Mouse (Mus musculus): Measurements from ENCODE around the gene Lgr6. TPM values are rescaled to one million over a fixed set of nuclear protein-coding genes. Genes with fewer than 3 reads are reported as not detected.
A peak's percentile ranks its signal among the peaks of the same experiment; 100 is the strongest.

The Lgr6 gene
- 10 to 100 TPM; 12.2 to 14.4 TPM for total RNA-seq (2021)
- 12.6 and 21.5 TPM in 2 replicates for polyA plus RNA-seq (2012; rRNA removed)
- long read RNA-seq, full-length matches to known transcripts = 5 of 25 reads
- long read RNA-seq, partial matches to known transcripts = 1 of 25 reads
- long read RNA-seq, other reads (novel, unspliced or antisense) = 19 of 25 reads

DNA sequence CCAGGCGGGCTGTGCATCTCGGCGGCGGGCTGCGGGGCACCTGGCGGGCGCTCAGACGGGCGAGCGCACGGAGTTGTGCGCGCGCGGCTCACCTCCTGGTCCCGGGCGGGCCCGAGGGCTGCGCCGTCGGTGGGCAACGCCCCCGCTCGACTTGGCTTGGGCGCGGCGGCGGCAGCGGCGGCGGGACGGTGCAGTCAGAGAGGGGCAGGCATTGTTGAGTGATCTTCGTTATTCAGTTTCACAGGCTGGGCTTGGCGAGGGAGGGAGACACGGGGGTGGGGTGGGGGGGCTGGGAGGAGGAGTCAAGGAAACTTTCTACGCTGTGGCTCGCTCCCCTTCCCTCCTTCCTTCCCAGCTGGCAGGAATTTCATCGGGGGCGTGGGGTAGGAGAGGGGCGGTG, at the start of gene Lgr6:
Gene Lgr6, minus strand, starts transcription at position 153 of the 400 bp plus-strand sequence.
- H3K4me3 ChIP-seq = peak within 1 kb of the TSS; percentile 38
- no peaks in the 10 kb centered on the region for H3K36me3 ChIP-seq (ENCODE audit: control insufficient read depth, insufficient read depth, low read length)
- intact Hi-C loops (cut with DNase I) = loop anchor here (5.0 kb wide), 1 partner anchor 133 kb away; no protein-coding TSS in a partner anchor
- H3K79me2 ChIP-seq (replicated peaks; ENCODE audit: control insufficient read depth, insufficient read depth, low read length) = no peaks in the 10 kb centered on the region
- DNase-seq = peak; percentile 39 to 43
- WGBS = under 1% methylated on average over 40 of the region's 40 CpGs
- TF ChIP-seq CTCF (IDR thresholded peaks at IDR 0.05) = no peak
- TF ChIP-seq POLR2A (IDR thresholded peaks at IDR 0.05; ENCODE audit: insufficient read depth, low read depth, low read length) = no peak
- TF ChIP-seq EP300 (IDR thresholded peaks at IDR 0.05; ENCODE audit: insufficient read depth, low read depth, low read length) = no peak
- peak within 1 kb of the TSS; percentile 73 for H3K9ac ChIP-seq (ENCODE audit: low read depth, low read length)
- peaks cover 1% of the 10 kb centered on the region for H3K4me1 ChIP-seq (ENCODE audit: control insufficient read depth, insufficient read depth, low read length)
- no peaks in the 10 kb centered on the region for H3K27me3 ChIP-seq (ENCODE audit: control insufficient read depth, insufficient read depth, low read length)
- H3K27ac ChIP-seq = peak within 1 kb of the TSS; percentile 36

DNA sequence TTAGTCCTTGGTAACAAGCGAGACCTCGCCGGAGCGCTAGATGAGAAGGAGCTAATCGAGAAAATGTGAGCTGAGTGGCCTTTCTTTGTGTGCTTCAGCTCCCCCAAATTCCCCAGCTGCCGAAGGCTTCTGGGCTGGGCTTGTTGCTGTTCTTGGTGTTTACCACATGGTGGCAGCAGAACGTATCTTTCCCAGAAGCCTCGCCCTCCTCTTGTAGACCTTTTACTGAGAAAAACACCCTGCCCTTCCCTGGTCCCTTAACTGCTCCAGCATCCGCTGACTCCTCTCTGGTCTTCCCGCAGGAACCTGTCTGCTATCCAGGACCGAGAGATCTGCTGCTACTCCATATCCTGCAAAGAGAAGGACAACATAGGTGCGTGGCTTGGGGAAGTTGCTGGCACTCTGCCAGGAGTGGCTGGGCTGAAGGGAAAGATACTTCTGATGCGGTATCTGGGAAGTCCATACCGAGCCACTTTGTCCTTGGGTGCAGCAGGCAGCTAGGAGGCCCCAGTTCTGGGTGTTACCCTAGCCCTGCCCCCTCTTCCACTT, 49.4 kb upstream of the Lgr6 start:
- intact Hi-C loops (cut with DNase I) = loop anchor here (1.0 to 2.0 kb wide), 2 partner anchors 105 to 214 kb away; no protein-coding TSS in a partner anchor
- no peaks in the 10 kb centered on the region for H3K79me2 ChIP-seq (replicated peaks; ENCODE audit: control insufficient read depth, insufficient read depth, low read length)
- 6% methylated on average over 14 of the region's 14 CpGs for WGBS
- H3K4me1 ChIP-seq (ENCODE audit: control insufficient read depth, insufficient read depth, low read length) = peaks cover 4% of the 10 kb centered on the region
- H3K27me3 ChIP-seq (ENCODE audit: control insufficient read depth, insufficient read depth, low read length) = no peaks in the 10 kb centered on the region
- no peak overlapping the region for H3K4me3 ChIP-seq
- DNase-seq = peak; percentile 78
- H3K36me3 ChIP-seq (ENCODE audit: control insufficient read depth, insufficient read depth, low read length) = no peaks in the 10 kb centered on the region
- H3K9ac ChIP-seq (ENCODE audit: low read depth, low read length) = no peak overlapping the region
- peak; percentile 97 for TF ChIP-seq CTCF (IDR thresholded peaks at IDR 0.05)
- 0 out of 2 replicates have a peak, but pooled peaks have one; percentile 47 for TF ChIP-seq EP300 (IDR thresholded peaks at IDR 0.05; ENCODE audit: insufficient read depth, low read depth, low read length)
- peak; percentile 32; the same call in 1 of the 2 replicates for TF ChIP-seq POLR2A (IDR thresholded peaks at IDR 0.05; ENCODE audit: insufficient read depth, low read depth, low read length)
- peak overlapping the region; percentile 62 for H3K27ac ChIP-seq

- 42% methylated on average over 13 of the region's 13 CpGs for WGBS
- Histone ChIP-seq H3K36me3 (ENCODE audit: control insufficient read depth, insufficient read depth, low read length) (no peaks in the 10 kb centered on the region), H3K27ac (no peak overlapping the region), H3K27me3 (ENCODE audit: control insufficient read depth, insufficient read depth, low read length) (no peaks in the 10 kb centered on the region), H3K79me2 (replicated peaks; ENCODE audit: control insufficient read depth, insufficient read depth, low read length) (no peaks in the 10 kb centered on the region), H3K4me1 (ENCODE audit: control insufficient read depth, insufficient read depth, low read length) (peaks cover 4% of the 10 kb centered on the region), H3K9ac (ENCODE audit: low read depth, low read length) (no peak overlapping the region), H3K4me3 (no peak overlapping the region)
- intact Hi-C loops (cut with DNase I) = loop anchor here (1.0 to 2.0 kb wide), 2 partner anchors 105 to 215 kb away; no protein-coding TSS in a partner anchor
- no peak for DNase-seq
- TF ChIP-seq EP300 (IDR thresholded peaks at IDR 0.05; ENCODE audit: insufficient read depth, low read depth, low read length) = no peak
- TF ChIP-seq CTCF (IDR thresholded peaks at IDR 0.05) = no peak
- TF ChIP-seq POLR2A (IDR thresholded peaks at IDR 0.05; ENCODE audit: insufficient read depth, low read depth, low read length) = no peak
Observed at GRCm38 (mm10) chr1:135154011-135154410, 48.9 kb upstream of the Lgr6 start.

DNA sequence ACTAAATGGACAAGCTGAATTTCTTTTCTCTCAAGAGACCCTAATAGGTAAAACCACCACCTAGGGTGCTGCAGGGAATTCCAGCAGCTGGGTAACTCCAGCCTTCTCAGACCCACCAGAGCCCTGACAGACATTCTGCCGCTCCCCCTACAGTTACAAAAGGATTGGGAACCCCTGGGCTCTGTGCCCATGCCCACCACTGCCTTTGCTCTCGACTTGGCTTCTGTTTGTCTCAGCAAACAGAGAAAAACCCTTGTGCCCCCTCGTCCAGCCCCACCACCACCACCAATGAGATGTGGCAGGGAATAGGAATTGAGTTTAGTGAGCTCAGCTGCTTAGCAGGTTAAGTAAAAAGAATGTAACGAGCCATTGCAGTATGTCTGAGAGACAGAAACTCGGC, 43.9 kb upstream of the Lgr6 start:
- TF ChIP-seq CTCF (IDR thresholded peaks at IDR 0.05) (no peak), POLR2A (IDR thresholded peaks at IDR 0.05; ENCODE audit: insufficient read depth, low read depth, low read length) (no peak), EP300 (IDR thresholded peaks at IDR 0.05; ENCODE audit: insufficient read depth, low read depth, low read length) (no peak)
- Histone ChIP-seq H3K36me3 (ENCODE audit: control insufficient read depth, insufficient read depth, low read length) (no peaks in the 10 kb centered on the region; the same call in 1 of the 2 replicates), H3K27ac (no peak overlapping the region), H3K4me3 (no peak overlapping the region), H3K79me2 (replicated peaks; ENCODE audit: control insufficient read depth, insufficient read depth, low read length) (no peaks in the 10 kb centered on the region; the same call in 1 of the 2 replicates), H3K9ac (ENCODE audit: low read depth, low read length) (no peak overlapping the region), H3K27me3 (ENCODE audit: control insufficient read depth, insufficient read depth, low read length) (no peaks in the 10 kb centered on the region), H3K4me1 (ENCODE audit: control insufficient read depth, insufficient read depth, low read length) (peaks cover 4% of the 10 kb centered on the region; the same call in 1 of the 2 replicates)
- intact Hi-C loops (cut with DNase I) = no loop called here
- WGBS = 77% methylated on average over 5 of the region's 5 CpGs
- no peak for DNase-seq

DNA sequence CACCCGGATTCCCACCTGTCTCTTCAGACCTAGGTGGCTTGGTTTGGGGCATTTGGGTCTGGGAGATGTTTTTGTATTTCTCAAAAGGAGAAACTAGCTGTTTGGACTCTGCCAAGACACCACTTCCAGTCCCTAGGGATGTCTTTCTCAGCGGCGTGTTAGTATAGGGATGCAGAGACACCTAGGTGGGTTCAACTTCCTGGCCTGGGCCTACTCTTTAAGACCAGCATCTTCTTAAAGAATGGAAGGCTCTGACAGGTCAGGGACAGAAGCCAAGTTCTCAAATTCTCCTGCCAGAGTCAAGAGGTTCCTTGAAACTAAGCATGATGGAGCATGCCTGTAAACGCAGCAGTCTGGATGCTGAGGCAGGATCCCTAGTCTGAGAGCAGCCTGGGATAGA, 43.4 kb upstream of the Lgr6 start:
- H3K27me3 ChIP-seq (ENCODE audit: control insufficient read depth, insufficient read depth, low read length) = no peaks in the 10 kb centered on the region
- H3K27ac ChIP-seq = no peak overlapping the region; the same call in 1 of the 2 replicates
- H3K4me1 ChIP-seq (ENCODE audit: control insufficient read depth, insufficient read depth, low read length) = peaks cover 3% of the 10 kb centered on the region; the same call in 1 of the 2 replicates
- intact Hi-C loops (cut with DNase I) = no loop called here
- DNase-seq = no peak
- H3K36me3 ChIP-seq (ENCODE audit: control insufficient read depth, insufficient read depth, low read length) = no peaks in the 10 kb centered on the region; the same call in 1 of the 2 replicates
- WGBS = 34% methylated on average over 4 of the region's 4 CpGs
- H3K79me2 ChIP-seq (replicated peaks; ENCODE audit: control insufficient read depth, insufficient read depth, low read length) = no peaks in the 10 kb centered on the region; the same call in 1 of the 2 replicates
- TF ChIP-seq EP300 (IDR thresholded peaks at IDR 0.05; ENCODE audit: insufficient read depth, low read depth, low read length) (no peak), POLR2A (IDR thresholded peaks at IDR 0.05; ENCODE audit: insufficient read depth, low read depth, low read length) (no peak), CTCF (IDR thresholded peaks at IDR 0.05) (no peak)
- H3K9ac ChIP-seq (ENCODE audit: low read depth, low read length) = no peak overlapping the region
- H3K4me3 ChIP-seq = peak overlapping the region; percentile 96

- intact Hi-C loops (cut with DNase I) = no loop called here
- H3K79me2 ChIP-seq (replicated peaks; ENCODE audit: control insufficient read depth, insufficient read depth, low read length) = no peaks in the 10 kb centered on the region; the same call in 1 of the 2 replicates
- H3K4me1 ChIP-seq (ENCODE audit: control insufficient read depth, insufficient read depth, low read length) = peaks cover 3% of the 10 kb centered on the region; the same call in 1 of the 2 replicates
- TF ChIP-seq CTCF (IDR thresholded peaks at IDR 0.05) = no peak
- no peak for TF ChIP-seq POLR2A (IDR thresholded peaks at IDR 0.05; ENCODE audit: insufficient read depth, low read depth, low read length)
- TF ChIP-seq EP300 (IDR thresholded peaks at IDR 0.05; ENCODE audit: insufficient read depth, low read depth, low read length) = no peak
- peak overlapping the region; percentile 96 for H3K4me3 ChIP-seq
- no peaks in the 10 kb centered on the region for H3K27me3 ChIP-seq (ENCODE audit: control insufficient read depth, insufficient read depth, low read length)
- no peak for DNase-seq
- WGBS = 17% methylated on average over 7 of the region's 7 CpGs
- peak overlapping the region; percentile 92 for H3K27ac ChIP-seq
- H3K36me3 ChIP-seq (ENCODE audit: control insufficient read depth, insufficient read depth, low read length) = no peaks in the 10 kb centered on the region; the same call in 1 of the 2 replicates
- peak overlapping the region; percentile 93 for H3K9ac ChIP-seq (ENCODE audit: low read depth, low read length)
Observed at GRCm38 (mm10) chr1:135147702-135148058, 42.6 kb upstream of the Lgr6 start.
